Mouse (Mus musculus): Measurements from ENCODE around the gene Imp3.

The Imp3 gene

GRCm38 (mm10) chr9:56973960-56974524 lies 36.8 kb downstream of the Imp3 start:
- DNase-seq: no peak

- DNase-seq: no peak
Measured at GRCm38 (mm10) chr9:56975199-56975598, 37.9 kb downstream of the Imp3 start.

GRCm38 (mm10) chr9:56980186-56980585 lies 42.9 kb downstream of the Imp3 start:
- DNase-seq: no peak

GRCm38 (mm10) chr9:56981502-56981901 lies 44.2 kb downstream of the Imp3 start:
- no peak for DNase-seq
